Mouse (Mus musculus): Measurements from ENCODE around the gene Galntl6.

- TF ChIP-seq POLR2A (IDR thresholded peaks at IDR 0.05; ENCODE audit: borderline replicate concordance, low read depth, low read length), result no peak
- TF ChIP-seq CTCF (IDR thresholded peaks at IDR 0.05; ENCODE audit: low read depth, low read length), result no peak
These were observed 1170.5 kb downstream of the Galntl6 start for GRCm38 (mm10) chr8:57741983-57742382.
